Mouse (Mus musculus) gonadal fat pad, adult 2 months (tissue): ENCODE measurements around the gene Cdh18. TPM values are rescaled to one million over a fixed set of nuclear protein-coding genes. Genes with fewer than 3 reads are reported as not detected.
"Not testable (repeated sequence)": the region's sequence is repeated elsewhere in the genome, so short reads cannot be mapped to it uniquely, and the experiment has no call there.

ENCODE experiments used
- DNase-seq: peaks from one replicate; pipeline ENCODE4 v3.0.0-alpha.2; 2012; ENCODE audit warnings: low read depth
- polyA plus RNA-seq: library from polyadenylated mRNA; depleted of rRNA; stranded (reverse); fragments of >200 nt; gene quantifications from 2 replicates; pipeline ENCODE4 v1.2.3, GENCODE M21; 2012

Cdh18 gene
- polyA plus RNA-seq, 1 experiment = not detected

DNA sequence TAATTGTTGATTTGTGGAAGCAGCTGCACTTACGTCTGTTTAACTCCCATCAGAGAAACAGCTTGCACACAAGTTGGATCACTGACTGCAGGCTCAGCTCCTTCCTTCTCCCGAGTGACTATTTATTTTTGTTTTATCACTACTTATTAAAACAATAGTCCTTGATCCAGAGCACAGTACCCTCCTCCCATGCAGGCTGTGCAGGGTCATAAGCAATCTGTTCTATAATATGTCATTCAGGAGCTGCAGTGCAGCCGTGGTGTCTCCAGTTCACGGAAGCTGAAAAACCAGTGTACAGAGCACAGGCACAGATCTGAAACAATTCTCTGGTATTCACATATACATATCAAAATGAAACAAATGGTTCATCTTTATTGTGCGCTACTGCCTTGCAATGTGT lies 625.8 kb downstream of the Cdh18 start:
- DNase-seq = no peak

GRCm38 (mm10) chr15:23212068-23212467 lies 663.2 kb downstream of the Cdh18 start:
- no peak for DNase-seq

DNA sequence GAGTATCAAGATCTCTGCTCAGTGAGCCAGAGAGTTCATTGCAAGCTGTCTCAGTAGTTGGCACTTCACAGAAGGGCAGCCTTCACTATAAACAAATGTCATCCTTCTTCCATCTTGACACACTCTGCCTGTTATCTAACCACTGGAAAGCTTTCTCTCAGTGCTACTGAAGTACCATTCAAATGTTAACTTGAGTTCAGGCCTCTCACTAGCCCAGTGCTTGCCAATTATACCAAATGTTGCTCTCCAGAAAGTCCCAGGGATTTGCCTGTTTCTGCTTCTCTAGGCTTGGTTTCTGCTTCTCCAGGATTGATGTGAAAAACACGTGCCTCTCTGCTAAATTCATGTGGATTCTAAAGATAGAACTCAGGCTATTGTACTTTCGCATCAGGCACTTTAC lies 681.8 kb downstream of the Cdh18 start:
- DNase-seq = no peak

- no peak for DNase-seq
Measured at GRCm38 (mm10) chr15:23257751-23258440, 709.1 kb downstream of the Cdh18 start.

- DNase-seq = no peak
Measured at GRCm38 (mm10) chr15:23278421-23278820, 729.6 kb downstream of the Cdh18 start.

DNA sequence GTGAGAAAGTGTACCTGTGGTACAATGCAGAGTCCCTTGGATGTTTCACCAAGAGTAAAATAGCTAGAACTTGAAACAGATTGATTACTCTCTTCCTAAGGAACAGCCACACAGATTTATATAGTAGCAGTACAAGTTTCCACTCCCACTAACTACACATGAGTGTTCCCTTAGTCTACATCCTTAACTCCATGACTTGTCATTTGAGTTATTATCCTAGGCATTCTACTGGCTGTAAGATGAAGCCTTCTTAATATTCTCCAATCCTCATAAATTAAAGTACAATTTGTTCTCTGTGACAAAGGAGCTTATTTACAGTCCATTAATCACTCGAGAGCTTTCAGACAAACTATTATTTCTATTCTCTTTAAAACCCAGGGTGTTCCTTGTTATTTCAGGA lies 756.2 kb downstream of the Cdh18 start:
- DNase-seq = no peak

- no peak for DNase-seq
Measured at GRCm38 (mm10) chr15:23316766-23317165, 767.9 kb downstream of the Cdh18 start.

GRCm38 (mm10) chr15:23317409-23317808 lies 768.6 kb downstream of the Cdh18 start:
- DNase-seq = no peak

GRCm38 (mm10) chr15:23340338-23340737 lies 791.5 kb downstream of the Cdh18 start:
- DNase-seq = not testable (repeated sequence)

DNA sequence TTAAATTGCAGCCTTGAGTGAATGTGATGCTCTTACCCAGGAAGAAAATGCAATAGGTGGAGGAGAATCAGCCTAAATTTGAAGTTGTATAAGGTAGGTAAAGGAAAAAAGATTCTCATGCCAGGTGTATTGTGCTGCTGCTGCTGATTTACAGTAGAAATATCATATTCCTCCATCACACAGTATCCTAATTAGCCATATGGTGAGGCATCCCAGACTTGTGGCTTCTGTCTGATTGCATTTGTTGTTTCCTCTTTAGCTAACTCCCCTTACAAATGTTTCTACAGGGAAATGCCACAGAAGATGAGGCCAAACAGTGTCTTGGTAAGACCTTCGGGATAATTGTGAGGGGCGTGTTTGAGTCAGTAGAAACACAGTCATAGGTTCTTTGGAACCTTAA lies 802.3 kb downstream of the Cdh18 start:
- no peak for DNase-seq

DNA sequence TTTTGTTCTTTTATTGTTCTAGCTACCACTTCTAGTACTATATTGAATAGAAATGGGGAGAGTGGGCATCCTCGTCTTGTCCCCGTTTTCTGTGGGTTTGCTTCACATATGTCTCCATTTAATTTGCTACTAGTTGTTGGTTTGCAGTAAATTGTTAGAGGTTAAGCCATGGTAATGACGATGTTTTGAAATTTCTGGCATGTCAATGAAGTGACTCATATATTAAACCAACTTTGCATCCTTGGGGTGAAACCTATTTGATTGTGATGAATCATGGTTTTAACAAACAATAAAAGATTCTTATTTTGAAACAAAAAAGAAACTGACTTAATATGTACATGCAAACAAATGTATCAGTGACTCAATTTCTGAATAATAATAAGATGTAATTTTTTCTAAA lies 817.5 kb downstream of the Cdh18 start:
- DNase-seq = no peak

- no peak for DNase-seq
Measured at GRCm38 (mm10) chr15:23367712-23368111, 818.9 kb downstream of the Cdh18 start.

DNA sequence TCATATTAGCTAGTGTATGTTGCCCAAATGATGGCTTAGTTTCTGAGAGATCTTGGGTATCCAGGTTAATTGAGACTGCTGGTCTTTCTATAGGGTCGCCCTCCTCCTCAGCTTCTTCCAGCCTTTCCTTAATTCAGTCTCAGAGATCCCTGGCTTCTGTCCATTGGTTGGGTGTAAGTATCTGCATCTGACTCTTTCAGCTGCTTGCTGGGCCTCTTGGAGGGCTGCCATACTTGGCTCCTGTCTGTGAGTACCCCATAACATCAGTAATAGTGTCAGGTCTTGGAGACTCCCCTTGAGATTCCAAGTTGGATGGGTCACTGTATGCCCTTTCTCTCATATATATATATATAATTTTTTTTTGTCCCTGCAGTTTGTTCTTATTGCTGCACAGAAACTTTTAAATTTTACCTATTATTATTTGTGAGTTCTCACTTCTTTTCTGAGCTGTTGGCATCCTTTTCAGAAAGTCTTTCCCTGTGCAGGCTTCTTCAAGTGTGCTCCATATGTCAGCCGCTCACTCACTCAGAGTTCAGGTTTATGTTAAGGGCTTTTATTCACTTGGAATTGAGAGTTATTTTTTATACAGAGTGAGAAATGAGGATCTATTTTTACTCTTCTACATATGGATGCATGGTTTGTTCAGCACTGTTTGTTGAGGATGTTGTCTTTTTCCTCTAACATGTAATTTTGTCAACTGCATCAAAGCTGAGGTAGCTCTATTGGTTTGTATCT lies 829.4 kb downstream of the Cdh18 start:
- no peak for DNase-seq

- no peak for DNase-seq
Measured at GRCm38 (mm10) chr15:23385816-23386215, 837.0 kb downstream of the Cdh18 start.

DNA sequence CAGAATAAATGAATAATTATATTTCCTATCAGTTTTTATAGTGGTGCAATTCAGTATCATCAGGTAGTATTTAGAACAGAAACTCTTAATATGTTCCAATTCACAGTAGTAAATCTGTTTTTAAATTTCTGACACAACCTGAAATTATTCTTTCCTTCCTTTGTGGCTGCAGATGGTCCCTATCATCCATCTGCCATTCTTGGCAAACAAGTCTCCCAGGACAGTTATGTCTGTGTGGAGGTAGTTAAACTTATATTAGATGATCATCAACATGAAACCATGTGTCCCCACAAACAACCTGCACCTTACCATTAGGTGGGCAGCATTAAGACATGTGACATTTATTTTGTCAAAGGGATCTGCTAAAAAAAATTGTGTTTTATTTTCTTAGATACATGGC lies 847.8 kb downstream of the Cdh18 start:
- DNase-seq = no peak

GRCm38 (mm10) chr15:23403792-23404191 lies 855.0 kb downstream of the Cdh18 start:
- no peak for DNase-seq

DNA sequence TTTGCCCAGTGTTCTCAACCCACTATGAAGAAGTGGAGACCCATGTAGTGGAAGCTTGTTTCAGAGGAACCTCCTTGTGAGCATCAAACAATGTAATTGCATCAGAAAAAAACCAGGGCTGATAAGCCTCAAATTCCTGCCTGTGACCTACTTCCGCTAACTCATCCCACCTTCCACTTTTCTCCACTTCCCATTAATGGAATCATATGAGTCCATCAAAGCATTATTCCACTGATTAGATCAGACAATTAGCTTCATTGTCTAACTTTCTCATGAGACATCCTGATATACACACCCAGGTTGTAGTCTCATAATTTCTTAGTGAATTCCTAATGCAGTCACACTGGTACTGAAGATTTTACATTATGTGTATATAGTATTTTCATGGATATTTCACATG lies 859.4 kb downstream of the Cdh18 start:
- no peak for DNase-seq

GRCm38 (mm10) chr15:23416450-23417080 lies 867.7 kb downstream of the Cdh18 start:
- no peak for DNase-seq

DNA sequence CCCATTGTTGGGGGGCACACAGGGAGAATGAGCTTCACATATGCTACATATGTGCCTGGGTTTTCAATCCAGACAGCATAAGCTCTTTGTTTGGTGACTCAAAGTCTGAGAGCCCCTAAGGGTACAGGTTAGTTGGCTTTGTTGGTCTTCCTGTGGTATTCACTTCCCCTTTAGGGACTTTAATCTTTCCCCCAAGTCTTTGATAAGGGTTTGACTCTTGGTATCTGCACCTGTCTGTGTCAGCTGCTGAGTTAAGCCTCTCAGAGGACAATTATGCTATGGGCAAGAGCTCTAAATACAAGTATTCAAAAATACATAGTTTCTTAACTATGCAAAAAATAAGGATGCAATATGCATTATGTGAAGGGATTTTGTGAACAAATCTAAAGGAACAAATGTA lies 869.3 kb downstream of the Cdh18 start:
- DNase-seq = no peak

GRCm38 (mm10) chr15:23420010-23420409 lies 871.2 kb downstream of the Cdh18 start:
- DNase-seq = no peak

DNA sequence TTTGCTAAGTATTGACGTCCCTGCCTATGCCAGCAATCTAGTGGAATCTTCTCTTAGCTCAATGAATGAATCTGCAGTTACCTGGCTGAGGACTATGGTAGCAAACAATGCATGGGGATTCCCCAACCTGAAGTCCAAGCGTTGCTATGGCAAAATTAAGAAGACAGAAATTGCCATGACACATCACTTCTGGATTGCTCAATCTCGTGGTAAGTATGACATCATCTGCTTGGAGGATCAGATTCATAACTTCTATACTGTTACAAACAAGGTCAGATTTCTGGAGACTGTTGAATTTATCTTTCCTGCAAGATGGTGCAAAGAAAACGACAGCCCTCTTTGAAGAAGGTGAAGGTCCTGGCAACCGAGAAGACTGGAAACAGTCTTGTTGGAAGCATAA lies 881.2 kb downstream of the Cdh18 start:
- DNase-seq = no peak

DNA sequence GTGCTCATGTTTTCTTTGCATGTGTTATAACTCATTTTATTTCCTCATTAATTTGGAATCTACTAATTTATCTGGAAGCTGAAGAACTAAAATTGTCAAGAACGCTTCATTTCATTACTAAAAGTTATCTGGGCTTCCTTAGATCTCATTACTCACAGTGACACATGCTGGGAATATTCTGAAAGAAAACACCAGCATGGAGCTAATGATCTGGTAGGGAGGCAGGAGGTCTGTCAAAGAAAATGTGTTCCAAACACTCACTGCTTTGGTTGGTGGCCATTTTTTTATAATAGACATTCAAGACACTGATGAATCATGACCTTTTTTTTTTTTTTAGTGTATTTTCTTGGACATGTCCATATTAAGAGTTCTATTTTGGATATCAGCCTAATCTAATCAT lies 899.7 kb downstream of the Cdh18 start:
- DNase-seq = no peak

DNA sequence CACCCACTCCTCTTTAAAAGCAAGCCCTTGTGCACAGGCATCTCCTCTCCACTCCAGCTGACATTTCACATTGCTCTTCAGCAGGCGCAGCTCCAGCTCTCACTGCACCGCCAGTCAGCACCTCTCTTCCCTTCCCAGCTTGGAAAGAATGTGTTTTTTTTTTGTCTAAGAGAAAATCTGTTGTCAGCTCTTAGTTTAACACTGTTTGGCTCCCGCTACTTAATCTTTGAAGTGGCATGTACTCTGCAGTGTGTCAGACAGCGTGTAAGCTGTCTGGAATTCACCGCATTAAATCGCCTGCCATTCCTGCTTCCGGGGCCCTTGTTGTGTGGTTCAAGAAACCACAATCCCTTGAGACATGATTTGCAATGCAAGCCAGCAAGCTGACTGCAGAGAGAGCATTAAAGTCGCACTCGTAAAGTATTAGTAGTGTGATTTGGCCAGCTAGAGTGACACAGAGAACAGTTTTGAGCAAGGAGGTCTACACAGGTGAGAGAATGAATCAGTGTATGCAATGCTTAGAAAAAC lies 903.3 kb downstream of the Cdh18 start:
- DNase-seq = no peak
